Mouse (Mus musculus) naive thymus-derived CD4-positive, alpha-beta T cell, adult 5 months (primary cell): ENCODE results near the gene Olfr738. TPM values are rescaled to one million over a fixed set of nuclear protein-coding genes. Genes with fewer than 3 reads are reported as not detected.

Source experiments
- polyA plus RNA-seq: library from polyadenylated mRNA; unstranded; fragments of 100-300 nt; shearing (Covaris generic); gene quantifications from one replicate; pipeline ENCODE4 v1.2.1, GENCODE M21; 2017

Gene Olfr738
- not detected for polyA plus RNA-seq

DNA sequence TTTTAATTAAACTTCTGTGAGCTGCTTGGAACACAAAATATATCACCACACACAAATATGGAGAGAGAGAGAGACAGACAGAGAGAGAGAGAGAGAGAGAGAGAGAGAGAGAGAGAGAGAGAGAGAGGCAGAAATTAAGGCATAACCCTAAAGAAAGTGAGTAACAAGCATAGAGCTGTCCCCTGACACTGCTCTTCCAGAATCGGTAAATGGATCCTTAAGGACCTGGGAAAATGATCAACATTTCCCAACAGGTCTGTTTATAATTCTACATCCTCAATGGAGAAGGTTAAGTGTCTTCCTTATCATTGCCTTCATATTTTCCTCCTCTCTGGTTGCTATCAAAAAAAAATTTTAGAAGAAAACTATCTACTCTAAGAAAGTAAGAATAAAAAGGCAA lies at the start of gene Olfr738:
TSS of gene Olfr738 (plus strand) at position 301 of the 400 bp plus-strand sequence.

DNA sequence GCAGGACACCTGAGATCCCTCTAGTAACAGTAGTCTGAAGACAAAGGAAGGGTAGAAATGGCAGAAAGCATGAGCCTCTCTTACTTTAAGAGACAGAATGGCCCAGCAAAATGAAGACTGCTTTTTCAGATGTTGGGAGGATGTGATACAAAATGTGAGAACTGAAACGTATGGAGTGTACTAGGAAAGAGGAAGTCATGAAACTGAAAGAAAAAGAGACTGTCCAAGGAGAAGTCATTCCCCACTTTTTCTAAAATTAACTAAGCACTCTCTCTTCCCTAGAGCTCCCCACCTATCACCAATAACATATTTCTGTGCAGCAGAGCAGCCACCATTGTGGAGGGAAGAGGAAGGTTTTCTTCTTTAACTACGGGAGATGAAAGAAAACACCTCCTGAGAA lies 49.8 kb upstream of the Olfr738 start, which contains the start of gene Tlr11:
TSS of gene Tlr11 (plus strand) at position 322 of the 400 bp plus-strand sequence.

DNA sequence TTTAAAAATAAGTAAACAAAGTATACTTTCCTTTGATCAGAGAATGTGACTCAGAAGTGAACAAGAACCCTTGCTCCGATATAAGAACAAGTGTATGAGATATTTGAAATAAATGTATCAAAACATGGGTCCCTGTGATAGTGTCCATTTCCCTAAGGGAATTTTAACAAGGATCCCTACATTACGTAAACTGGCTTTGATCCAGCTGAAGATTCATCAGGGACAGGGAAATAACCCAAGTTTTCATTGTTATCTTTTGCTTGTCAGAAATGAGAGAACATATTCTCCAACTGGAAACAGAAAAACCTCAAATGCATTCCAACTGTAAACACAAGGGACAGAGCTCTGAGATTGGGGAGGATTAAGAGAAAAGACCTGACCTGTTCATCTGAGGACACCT lies 26.5 kb upstream of the Olfr738 start, which contains the start of gene Olfr736:
TSS of gene Olfr736 (plus strand) at position 301 of the 400 bp plus-strand sequence.

DNA sequence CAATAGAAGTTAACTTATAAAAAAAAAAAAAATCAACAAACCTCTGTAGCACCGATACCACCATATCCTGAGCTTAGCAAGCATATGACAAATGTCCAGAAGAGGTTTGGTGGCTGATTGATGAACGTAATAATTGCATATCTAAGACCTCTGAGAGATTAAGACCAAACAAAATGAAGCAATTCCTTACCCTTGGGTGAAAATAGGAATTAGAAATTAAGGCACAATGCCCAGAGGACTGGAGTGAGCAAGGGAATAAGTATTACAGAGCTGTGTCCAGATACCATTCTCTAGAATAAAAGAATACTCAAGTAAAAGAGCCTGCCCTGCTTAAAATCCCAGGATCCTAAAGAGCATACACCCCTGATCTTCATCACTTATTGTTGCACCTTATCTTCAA lies 11.0 kb downstream of the Olfr738 start, which contains the start of gene Olfr739:
TSS of gene Olfr739 (plus strand) at position 301 of the 400 bp plus-strand sequence.

DNA sequence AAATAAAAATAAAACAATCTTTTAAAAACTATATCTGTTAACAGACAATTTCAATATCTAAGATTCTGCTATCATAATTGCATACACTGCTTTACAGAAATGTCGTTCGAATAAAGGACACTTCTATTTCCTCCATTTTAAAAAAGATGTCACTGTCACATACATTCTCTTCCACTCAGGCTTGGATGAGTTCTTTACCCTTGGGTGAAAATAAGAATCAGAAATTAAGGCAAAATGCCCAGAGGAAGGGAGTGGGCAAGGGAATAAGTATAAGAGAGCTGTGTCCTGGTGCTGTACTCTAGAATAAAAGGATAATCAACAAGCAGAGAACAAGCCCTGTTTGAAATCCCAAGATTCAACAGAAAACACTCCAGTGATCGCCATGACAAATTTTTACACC lies 37.9 kb downstream of the Olfr738 start, which contains the start of gene Olfr740:
TSS of gene Olfr740 (plus strand) at position 301 of the 400 bp plus-strand sequence.

Other genes starting within 250 kb of the Olfr738 start
- not detected for gene Olfr730, start 219.4 kb upstream of the Olfr738 start, polyA plus RNA-seq
- gene Olfr731, start 165.7 kb upstream of the Olfr738 start, polyA plus RNA-seq = 0.06 TPM
- not detected for gene Olfr732, start 123.4 kb upstream of the Olfr738 start, polyA plus RNA-seq
- gene Olfr733, start 106.0 kb upstream of the Olfr738 start, polyA plus RNA-seq = not detected
- gene Olfr734, start 80.8 kb upstream of the Olfr738 start, polyA plus RNA-seq = not detected
- gene Olfr735, start 58.7 kb upstream of the Olfr738 start, polyA plus RNA-seq = not detected
- gene Tlr11, start 49.7 kb upstream of the Olfr738 start, polyA plus RNA-seq = not detected
- not detected for gene Olfr736, start 26.4 kb upstream of the Olfr738 start, polyA plus RNA-seq
- gene Olfr739, start 11.1 kb downstream of the Olfr738 start, polyA plus RNA-seq = not detected
- not detected for gene Olfr740, start 38.0 kb downstream of the Olfr738 start, polyA plus RNA-seq
- not detected for gene Olfr741, start 65.2 kb downstream of the Olfr738 start, polyA plus RNA-seq
- not detected for gene Olfr742, start 96.0 kb downstream of the Olfr738 start, polyA plus RNA-seq
- gene Olfr743, start 114.3 kb downstream of the Olfr738 start, polyA plus RNA-seq = not detected
- not detected for gene Olfr744, start 207.3 kb downstream of the Olfr738 start, polyA plus RNA-seq
- gene Olfr745, start 231.8 kb downstream of the Olfr738 start, polyA plus RNA-seq = not detected
- not detected for gene Olfr746, start 239.5 kb downstream of the Olfr738 start, polyA plus RNA-seq